Mouse (Mus musculus) stomach, embryonic 16.5 days (tissue): ENCODE results near the gene BC005624. TPM values are rescaled to one million over a fixed set of nuclear protein-coding genes. Genes with fewer than 3 reads are reported as not detected.
A peak's percentile ranks its signal among the peaks of the same experiment; 100 is the strongest.

Experiments
- ATAC-seq: fragments of 200-750 bp; cut with Nextera tagmentation; 2 replicates; pipeline ENCODE4 v1.8.0; 2017; ENCODE audit warnings: moderate number of reproducible peaks, moderate TSS enrichment; ENCODE audit not compliant: insufficient read depth, low FRiP score
- H3K27ac ChIP-seq: fragments of 300-500 bp; sonication (generic); 2 replicates; pipeline ENCODE4 v1.5.1; 2014; ENCODE audit warnings: low read length
- H3K27me3 ChIP-seq: fragments of 300-500 bp; sonication (generic); 2 replicates; pipeline ENCODE4 v1.6.1; 2014; ENCODE audit warnings: low read length, control low read depth, mixed read lengths; ENCODE audit not compliant: control insufficient read depth, insufficient read depth
- H3K36me3 ChIP-seq: fragments of 300-500 bp; sonication (generic); 2 replicates; pipeline ENCODE4 v1.6.1; 2014; ENCODE audit warnings: low read length; ENCODE audit not compliant: control insufficient read depth, insufficient read depth
- H3K4me1 ChIP-seq: fragments of 300-500 bp; sonication (generic); 2 replicates; pipeline ENCODE4 v1.6.1; 2014; ENCODE audit warnings: low read length, control low read depth, mixed read lengths; ENCODE audit not compliant: control insufficient read depth, insufficient read depth
- H3K4me2 ChIP-seq: fragments of 300-500 bp; sonication (generic); 2 replicates; pipeline ENCODE4 v1.6.1; 2014; ENCODE audit warnings: low read depth, low read length, mixed read lengths
- H3K4me3 ChIP-seq: fragments of 300-500 bp; sonication (generic); replicated peaks from 2 replicates; pipeline ENCODE4 v1.5.1; 2014; ENCODE audit warnings: mild to moderate bottlenecking, low read length
- H3K9ac ChIP-seq: fragments of 300-500 bp; sonication (generic); 2 replicates; pipeline ENCODE4 v1.6.1; 2014; ENCODE audit warnings: low read length
- H3K9me3 ChIP-seq: fragments of 300-500 bp; sonication (generic); replicated peaks from 2 replicates; pipeline ENCODE4 v1.6.1; 2016; ENCODE audit warnings: low read length, control low read depth; ENCODE audit not compliant: control insufficient read depth
- WGBS: fragments of 180-500 bp; shearing (Covaris S2); extraction: QIAGEN DNeasy Blood & Tissue Kit; methylation state at CpG from one replicate; pipeline ENCODE4 v1.1.7; 2014; 5-methylcytosine and 5-hydroxymethylcytosine counted together
- polyA plus RNA-seq: library from polyadenylated mRNA; unstranded; fragments of >200 nt; fragmentation: Nextera tagmentation; extraction: Ambion mirVana; gene quantifications from 2 replicates; pipeline ENCODE4 v1.2.1, GENCODE M21; 2015

Gene BC005624
- 54.6 and 56.2 TPM in 2 replicates for polyA plus RNA-seq

GRCm38 (mm10) chr2:30981790-30982513 is at the start of gene BC005624, which contains the start of gene Usp20:
TSS of gene BC005624 (minus strand) at chr2:30982201.
TSS of gene Usp20 (plus strand) at chr2:30982279.
- WGBS: under 1% methylated on average over 66 of the region's 66 CpGs
- H3K9ac ChIP-seq: peak within 1 kb of the TSS; percentile 82
- peak within 1 kb of the TSS; percentile 89 for H3K4me3 ChIP-seq
- ATAC-seq: peak; percentile 99
- peak within 1 kb of the TSS; percentile 94 for H3K4me2 ChIP-seq
- peak within 1 kb of the TSS; percentile 68 for H3K27ac ChIP-seq
- H3K36me3 ChIP-seq: 0 out of 2 replicates have a peak, but pooled peaks cover 6% of the 10 kb centered on the region
- H3K4me1 ChIP-seq: peaks cover 9% of the 10 kb centered on the region
- no peaks in the 10 kb centered on the region for H3K27me3 ChIP-seq
- no peaks in the 10 kb centered on the region for H3K9me3 ChIP-seq

DNA sequence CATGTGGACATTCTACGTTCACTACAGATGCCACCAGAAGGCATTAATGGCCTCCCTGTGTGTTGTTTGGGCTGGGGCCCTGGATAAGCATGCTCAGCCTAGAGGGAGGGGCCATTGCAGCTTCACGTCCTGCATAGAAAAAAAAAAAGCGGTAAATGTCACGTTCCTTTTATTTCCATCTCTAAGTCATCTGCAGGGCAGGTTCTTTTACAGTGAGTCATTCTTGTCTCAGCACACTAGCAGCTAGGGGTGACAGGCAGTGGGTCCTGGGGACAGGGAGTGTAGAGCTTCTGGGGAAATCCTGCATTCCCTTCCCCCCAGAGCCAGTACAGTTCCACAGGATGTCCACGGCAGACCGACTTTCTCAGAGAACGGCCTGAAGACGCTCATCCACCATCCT is 44.6 kb upstream of the BC005624 start:
- 52% methylated on average over 8 of the region's 8 CpGs for WGBS
- Histone ChIP-seq H3K9ac (0 out of 2 replicates have a peak overlapping the region, but pooled peaks have one; percentile 21), H3K9me3 (no peaks in the 10 kb centered on the region), H3K27me3 (no peaks in the 10 kb centered on the region), H3K4me2 (no peak overlapping the region), H3K36me3 (no peaks in the 10 kb centered on the region), H3K4me3 (no peak overlapping the region), H3K27ac (peak overlapping the region; percentile 72), H3K4me1 (0 out of 2 replicates have a peak, but pooled peaks cover 2% of the 10 kb centered on the region)
- no peak for ATAC-seq

- Histone ChIP-seq H3K4me2 (no peak overlapping the region), H3K4me3 (no peak overlapping the region), H3K27me3 (no peaks in the 10 kb centered on the region), H3K9me3 (no peaks in the 10 kb centered on the region), H3K27ac (no peak overlapping the region), H3K4me1 (0 out of 2 replicates have a peak, but pooled peaks cover 2% of the 10 kb centered on the region), H3K36me3 (no peaks in the 10 kb centered on the region), H3K9ac (no peak overlapping the region)
- ATAC-seq: no peak
- WGBS: 74% methylated on average over 3 of the region's 3 CpGs
Measured at GRCm38 (mm10) chr2:31025458-31025857, 43.5 kb upstream of the BC005624 start.

GRCm38 (mm10) chr2:31024618-31025370 is 42.8 kb upstream of the BC005624 start:
- no peak overlapping the region for H3K9ac ChIP-seq
- H3K4me2 ChIP-seq: no peak overlapping the region
- no peaks in the 10 kb centered on the region for H3K36me3 ChIP-seq
- 0 out of 2 replicates have a peak, but pooled peaks cover 2% of the 10 kb centered on the region for H3K4me1 ChIP-seq
- no peak for ATAC-seq
- H3K9me3 ChIP-seq: no peaks in the 10 kb centered on the region
- H3K4me3 ChIP-seq: no peak overlapping the region
- H3K27ac ChIP-seq: no peak overlapping the region
- 29% methylated on average over 5 of the region's 5 CpGs for WGBS
- no peaks in the 10 kb centered on the region for H3K27me3 ChIP-seq

DNA sequence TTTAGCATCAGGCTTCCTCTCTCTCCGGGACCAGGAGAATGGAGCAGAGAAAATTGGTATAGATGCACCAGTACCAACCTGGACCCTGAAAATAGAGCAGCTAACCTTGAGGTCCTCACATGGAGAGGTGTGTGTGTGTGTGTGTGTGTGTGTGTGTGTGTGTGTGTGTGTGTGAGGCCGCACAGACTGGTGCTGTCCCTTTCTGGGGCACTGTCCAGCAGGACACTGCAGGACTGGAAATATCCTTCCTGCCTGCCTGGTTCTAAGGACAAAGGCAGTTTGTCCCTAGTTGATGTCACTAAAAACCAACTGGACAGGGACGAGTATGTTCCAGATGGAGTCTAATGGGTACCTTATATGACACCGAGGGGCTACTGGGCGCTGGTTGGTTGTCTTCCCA is 41.9 kb upstream of the BC005624 start:
- Histone ChIP-seq H3K9me3 (no peaks in the 10 kb centered on the region), H3K36me3 (no peaks in the 10 kb centered on the region), H3K27me3 (no peaks in the 10 kb centered on the region), H3K27ac (no peak overlapping the region), H3K4me3 (no peak overlapping the region), H3K9ac (no peak overlapping the region), H3K4me2 (no peak overlapping the region), H3K4me1 (0 out of 2 replicates have a peak, but pooled peaks cover 2% of the 10 kb centered on the region)
- ATAC-seq: no peak
- 77% methylated on average over 5 of the region's 5 CpGs for WGBS

DNA sequence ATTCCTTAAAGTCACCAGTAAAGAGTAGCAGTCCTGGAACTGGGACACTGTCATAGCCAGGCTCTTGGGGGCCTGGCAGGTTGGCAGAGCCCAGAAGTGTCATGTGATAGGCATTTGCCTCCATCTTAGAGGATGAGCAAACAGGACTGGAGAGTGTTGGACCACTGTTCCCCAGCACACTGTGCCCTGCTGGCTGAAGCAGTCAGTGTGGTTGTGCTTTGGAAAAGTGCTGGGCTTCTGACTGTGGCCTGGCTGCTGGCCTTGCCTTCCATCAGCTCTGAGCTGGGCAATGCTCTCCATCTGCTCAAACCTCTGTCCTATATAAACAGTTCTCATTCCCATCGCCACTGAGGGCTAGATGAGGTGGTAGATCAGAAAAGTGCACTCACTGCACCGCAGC is 38.2 kb upstream of the BC005624 start:
- no peak for ATAC-seq
- 0 out of 2 replicates have a peak, but pooled peaks cover 11% of the 10 kb centered on the region for H3K36me3 ChIP-seq
- H3K4me1 ChIP-seq: no peaks in the 10 kb centered on the region
- no peaks in the 10 kb centered on the region for H3K27me3 ChIP-seq
- 77% methylated on average over 2 of the region's 2 CpGs for WGBS
- no peaks in the 10 kb centered on the region for H3K9me3 ChIP-seq
- H3K4me3 ChIP-seq: no peak overlapping the region
- H3K27ac ChIP-seq: no peak overlapping the region
- no peak overlapping the region for H3K9ac ChIP-seq
- no peak overlapping the region for H3K4me2 ChIP-seq

DNA sequence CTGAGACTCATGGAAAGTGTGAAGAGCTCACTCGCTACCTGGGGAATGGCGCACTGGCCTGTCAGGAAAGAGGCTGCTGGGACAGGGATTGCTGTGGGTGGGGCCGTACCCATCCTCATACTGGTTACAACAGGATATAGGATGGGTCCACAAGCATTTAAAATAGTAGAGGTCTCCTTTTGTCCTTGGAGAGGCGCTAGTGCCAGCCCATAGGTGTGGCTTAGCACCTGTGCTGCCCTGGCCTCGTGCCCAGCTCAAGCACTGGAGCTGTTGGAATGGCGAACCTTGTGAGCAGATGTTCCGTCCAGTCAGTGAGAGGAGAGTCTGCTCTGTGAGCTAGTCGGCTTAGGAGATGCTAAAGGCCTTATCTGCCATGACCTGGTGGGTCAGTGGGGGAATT is 37.0 kb upstream of the BC005624 start:
- Histone ChIP-seq H3K27me3 (no peaks in the 10 kb centered on the region), H3K9ac (no peak overlapping the region), H3K4me2 (no peak overlapping the region), H3K27ac (no peak overlapping the region), H3K4me3 (no peak overlapping the region), H3K9me3 (no peaks in the 10 kb centered on the region), H3K36me3 (0 out of 2 replicates have a peak, but pooled peaks cover 11% of the 10 kb centered on the region), H3K4me1 (no peaks in the 10 kb centered on the region)
- 79% methylated on average over 8 of the region's 8 CpGs for WGBS
- no peak; the same call in 1 of the 2 replicates for ATAC-seq

- 79% methylated on average over 8 of the region's 8 CpGs for WGBS
- Histone ChIP-seq H3K4me1 (no peaks in the 10 kb centered on the region), H3K27ac (no peak overlapping the region), H3K4me2 (no peak overlapping the region), H3K36me3 (0 out of 2 replicates have a peak, but pooled peaks cover 11% of the 10 kb centered on the region), H3K9ac (no peak overlapping the region), H3K4me3 (no peak overlapping the region), H3K9me3 (no peaks in the 10 kb centered on the region), H3K27me3 (no peaks in the 10 kb centered on the region)
- no peak for ATAC-seq
Measured at GRCm38 (mm10) chr2:31018519-31018918, 36.5 kb upstream of the BC005624 start.
